Mouse (Mus musculus): ENCODE results near the gene Ephb2. TPM values are rescaled to one million over a fixed set of nuclear protein-coding genes. Genes with fewer than 3 reads are reported as not detected.

The Ephb2 gene
- polyA plus RNA-seq, 1 experiment, result 10.4 TPM

DNA sequence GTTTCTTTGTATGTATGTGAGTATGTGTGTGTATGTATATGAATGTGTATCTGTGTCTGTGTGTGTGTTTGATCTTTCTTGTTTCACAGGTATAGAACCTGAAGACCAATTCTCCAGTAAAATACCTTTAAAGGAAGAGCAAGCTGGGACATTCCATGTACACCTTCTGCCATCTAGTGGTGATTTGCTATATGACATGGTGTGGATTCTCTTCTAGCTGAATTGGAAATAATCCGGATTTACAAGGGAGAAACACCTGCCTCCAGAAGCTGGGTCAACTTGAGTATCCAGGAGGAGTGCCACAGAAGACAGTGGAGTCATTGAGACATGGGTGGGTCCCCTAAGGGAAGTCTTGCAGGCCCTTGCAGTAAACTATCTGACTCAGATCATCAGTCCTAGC lies 214.5 kb downstream of the Ephb2 start:
- peak; percentile 60 for DNase-seq
- peak; percentile 53 for TF ChIP-seq CTCF (conservative IDR thresholded peaks at IDR 0.05; ENCODE audit: insufficient read depth, insufficient read length, low read depth, low read length)
- TF ChIP-seq POLR2A (IDR thresholded peaks at IDR 0.05; ENCODE audit: low read depth, low read length), result no peak
- Histone ChIP-seq H3K4me3 (ENCODE audit: insufficient read depth, low read depth, low read length) (no peak overlapping the region), H3K27ac (ENCODE audit: insufficient read depth, low read depth, low read length) (no peak overlapping the region), H3K4me1 (ENCODE audit: control insufficient read depth, insufficient read depth, low read length) (no peaks in the 10 kb centered on the region), H3K36me3 (ENCODE audit: control insufficient read depth, insufficient read depth, low read length) (no peaks in the 10 kb centered on the region), H3K27me3 (replicated peaks; ENCODE audit: control insufficient read depth, insufficient read depth, low read length) (no peaks in the 10 kb centered on the region)
- WGBS, result 0% methylated on average over 1 of the region's 1 CpGs

- H3K27ac ChIP-seq (ENCODE audit: insufficient read depth, low read depth, low read length), result no peak overlapping the region
- H3K27me3 ChIP-seq (replicated peaks; ENCODE audit: control insufficient read depth, insufficient read depth, low read length), result no peaks in the 10 kb centered on the region
- DNase-seq, result no peak
- no peaks in the 10 kb centered on the region for H3K4me1 ChIP-seq (ENCODE audit: control insufficient read depth, insufficient read depth, low read length)
- H3K4me3 ChIP-seq (ENCODE audit: insufficient read depth, low read depth, low read length), result no peak overlapping the region
- H3K36me3 ChIP-seq (ENCODE audit: control insufficient read depth, insufficient read depth, low read length), result no peaks in the 10 kb centered on the region
- 61% methylated on average over 7 of the region's 7 CpGs for WGBS
- TF ChIP-seq CTCF (conservative IDR thresholded peaks at IDR 0.05; ENCODE audit: insufficient read depth, insufficient read length, low read depth, low read length) (no peak), POLR2A (IDR thresholded peaks at IDR 0.05; ENCODE audit: low read depth, low read length) (no peak)
Measured at GRCm38 (mm10) chr4:136613657-136614056, 222.1 kb downstream of the Ephb2 start.

DNA sequence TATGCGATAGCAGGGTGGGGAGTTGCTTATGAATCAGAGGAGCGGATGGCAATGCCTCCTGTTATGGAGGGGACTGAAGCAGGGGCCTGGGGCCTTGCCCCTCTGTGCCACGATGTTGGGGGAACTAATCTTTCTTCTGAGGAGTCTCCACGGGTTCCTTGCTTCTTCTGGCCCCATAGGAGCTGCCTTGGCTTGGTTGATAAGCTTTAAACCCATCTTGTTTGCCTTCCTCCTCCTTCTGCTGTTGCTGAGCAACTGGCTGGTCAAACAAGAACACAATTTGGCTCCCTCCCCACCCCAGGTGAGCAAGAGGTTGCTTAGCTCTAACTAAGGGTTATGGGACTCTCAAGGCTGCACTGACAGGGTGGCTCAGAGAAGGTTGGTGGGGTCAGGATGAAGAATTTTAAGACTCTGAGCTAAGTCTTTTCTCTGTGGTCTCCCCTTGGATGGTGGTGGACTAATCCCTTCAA lies 225.4 kb downstream of the Ephb2 start, which contains the start of gene Tex46:
TSS of gene Tex46 (plus strand) at position 51 of the 470 bp plus-strand sequence.
- WGBS, result 66% methylated on average over 4 of the region's 4 CpGs
- Histone ChIP-seq H3K4me3 (ENCODE audit: insufficient read depth, low read depth, low read length) (no peak within 1 kb of the TSS), H3K27me3 (replicated peaks; ENCODE audit: control insufficient read depth, insufficient read depth, low read length) (no peaks in the 10 kb centered on the region), H3K36me3 (ENCODE audit: control insufficient read depth, insufficient read depth, low read length) (no peaks in the 10 kb centered on the region), H3K4me1 (ENCODE audit: control insufficient read depth, insufficient read depth, low read length) (no peaks in the 10 kb centered on the region), H3K27ac (ENCODE audit: insufficient read depth, low read depth, low read length) (no peak within 1 kb of the TSS)
- no peak for DNase-seq
- no peak for TF ChIP-seq POLR2A (IDR thresholded peaks at IDR 0.05; ENCODE audit: low read depth, low read length)
- TF ChIP-seq CTCF (conservative IDR thresholded peaks at IDR 0.05; ENCODE audit: insufficient read depth, insufficient read length, low read depth, low read length), result no peak

DNA sequence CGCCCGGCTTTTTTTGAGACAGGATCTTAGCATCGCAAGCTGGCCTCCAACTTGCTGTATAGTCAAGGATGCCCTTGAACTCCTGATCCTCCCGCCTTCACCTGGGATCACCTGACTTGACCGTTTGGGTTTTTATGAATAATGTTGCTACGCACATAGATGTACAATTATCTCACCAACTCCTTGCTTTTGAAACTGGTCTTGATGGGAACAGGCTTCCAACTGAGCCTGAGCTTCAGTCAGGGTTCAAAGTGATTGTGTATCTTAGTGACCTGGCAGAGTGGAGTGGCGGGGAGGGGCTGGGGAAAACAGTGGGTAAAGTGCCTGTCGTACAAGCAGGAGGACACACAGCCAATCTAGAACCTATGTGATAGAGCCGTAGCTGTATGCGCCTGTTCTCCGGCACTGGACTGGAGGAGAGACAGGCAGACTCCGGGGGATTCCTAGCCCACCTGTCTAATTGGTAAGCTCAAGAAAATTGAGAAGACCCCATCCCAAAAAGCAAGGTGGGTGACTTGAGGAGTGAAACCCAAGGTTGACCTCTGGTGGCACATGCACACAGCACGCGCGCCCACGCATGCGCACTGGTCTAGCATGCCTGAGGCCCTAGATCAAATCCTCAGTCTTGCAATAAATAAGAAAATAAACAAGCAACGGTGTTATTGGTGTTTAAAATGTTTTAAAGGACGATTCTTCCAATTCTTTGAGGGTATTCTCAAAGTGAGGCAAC lies 229.9 kb downstream of the Ephb2 start:
- no peak for DNase-seq
- Histone ChIP-seq H3K36me3 (ENCODE audit: control insufficient read depth, insufficient read depth, low read length) (no peaks in the 10 kb centered on the region), H3K27ac (ENCODE audit: insufficient read depth, low read depth, low read length) (no peak overlapping the region), H3K4me1 (ENCODE audit: control insufficient read depth, insufficient read depth, low read length) (peaks cover 7% of the 10 kb centered on the region; the same call in 1 of the 2 replicates), H3K4me3 (ENCODE audit: insufficient read depth, low read depth, low read length) (no peak overlapping the region), H3K27me3 (replicated peaks; ENCODE audit: control insufficient read depth, insufficient read depth, low read length) (no peaks in the 10 kb centered on the region)
- 90% methylated on average over 19 of the region's 19 CpGs for WGBS
- TF ChIP-seq POLR2A (IDR thresholded peaks at IDR 0.05; ENCODE audit: low read depth, low read length) (no peak), CTCF (conservative IDR thresholded peaks at IDR 0.05; ENCODE audit: insufficient read depth, insufficient read length, low read depth, low read length) (no peak)

DNA sequence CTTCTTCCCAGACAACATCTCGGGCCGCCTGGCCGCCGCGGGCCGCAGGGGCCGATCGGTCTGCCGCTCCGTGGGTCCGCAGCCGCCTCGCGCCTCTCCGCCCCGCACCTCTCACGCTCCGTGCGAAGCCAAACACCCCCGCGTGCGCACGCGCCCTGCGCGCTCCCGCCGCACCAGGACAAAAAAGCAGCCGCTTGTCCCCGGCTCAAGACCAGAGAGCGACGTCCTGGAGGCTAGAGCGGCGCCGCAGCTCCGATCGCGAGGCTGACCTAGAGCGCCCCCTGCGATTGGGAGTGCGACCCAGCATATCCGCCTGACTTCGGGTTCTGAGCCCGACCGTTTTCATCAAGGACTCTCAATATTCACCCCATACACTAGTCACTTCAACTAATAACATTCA lies 233.2 kb downstream of the Ephb2 start, which contains the start of gene Kdm1a:
TSS of gene Kdm1a (minus strand) at position 156 of the 400 bp plus-strand sequence.
- Histone ChIP-seq H3K36me3 (ENCODE audit: control insufficient read depth, insufficient read depth, low read length) (no peaks in the 10 kb centered on the region), H3K27ac (ENCODE audit: insufficient read depth, low read depth, low read length) (peak within 1 kb of the TSS; percentile 62), H3K27me3 (replicated peaks; ENCODE audit: control insufficient read depth, insufficient read depth, low read length) (no peaks in the 10 kb centered on the region), H3K4me1 (ENCODE audit: control insufficient read depth, insufficient read depth, low read length) (peaks cover 7% of the 10 kb centered on the region; the same call in 1 of the 2 replicates), H3K4me3 (ENCODE audit: insufficient read depth, low read depth, low read length) (peak within 1 kb of the TSS; percentile 95)
- peak; percentile 96 for DNase-seq
- 1% methylated on average over 43 of the region's 45 CpGs for WGBS
- peak; percentile 91 for TF ChIP-seq CTCF (conservative IDR thresholded peaks at IDR 0.05; ENCODE audit: insufficient read depth, insufficient read length, low read depth, low read length)
- TF ChIP-seq POLR2A (IDR thresholded peaks at IDR 0.05; ENCODE audit: low read depth, low read length), result peak; percentile 25

DNA sequence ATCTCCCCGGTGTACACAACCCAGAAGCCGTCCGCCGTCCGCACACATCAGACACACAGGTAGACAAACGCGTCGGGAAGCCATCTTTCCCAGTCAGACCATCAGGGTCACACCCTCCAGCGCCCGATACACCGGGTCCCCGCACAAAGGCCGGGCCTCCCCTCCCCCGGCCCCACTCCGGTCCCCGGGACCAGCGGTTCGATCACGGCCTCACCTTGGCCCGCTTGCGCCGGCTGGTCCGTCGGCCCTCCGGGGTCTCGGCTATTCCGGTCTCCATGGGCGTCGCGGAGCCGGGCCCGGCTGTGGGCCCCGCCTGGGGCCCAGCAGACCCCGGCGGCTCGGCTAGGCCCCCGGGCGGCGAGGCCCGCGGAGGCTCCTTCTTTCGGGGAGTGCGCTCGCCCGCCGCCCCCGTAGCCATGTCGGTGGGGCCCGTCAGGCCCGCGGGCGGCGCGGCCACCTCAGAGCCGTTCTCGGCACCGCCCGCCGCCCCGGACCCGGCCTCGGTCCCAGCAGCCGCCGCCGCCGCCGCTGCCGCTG lies 233.7 kb downstream of the Ephb2 start:
- 1% methylated on average over 67 of the region's 68 CpGs for WGBS
- H3K4me3 ChIP-seq (ENCODE audit: insufficient read depth, low read depth, low read length), result peak overlapping the region; percentile 95
- TF ChIP-seq POLR2A (IDR thresholded peaks at IDR 0.05; ENCODE audit: low read depth, low read length), result no peak
- no peak for TF ChIP-seq CTCF (conservative IDR thresholded peaks at IDR 0.05; ENCODE audit: insufficient read depth, insufficient read length, low read depth, low read length)
- peak overlapping the region; percentile 62 for H3K27ac ChIP-seq (ENCODE audit: insufficient read depth, low read depth, low read length)
- H3K27me3 ChIP-seq (replicated peaks; ENCODE audit: control insufficient read depth, insufficient read depth, low read length), result no peaks in the 10 kb centered on the region
- peak; percentile 36 for DNase-seq
- H3K4me1 ChIP-seq (ENCODE audit: control insufficient read depth, insufficient read depth, low read length), result peaks cover 7% of the 10 kb centered on the region; the same call in 1 of the 2 replicates
- no peaks in the 10 kb centered on the region for H3K36me3 ChIP-seq (ENCODE audit: control insufficient read depth, insufficient read depth, low read length)

GRCm38 (mm10) chr4:136601476-136601875 lies 234.3 kb downstream of the Ephb2 start:
- no peaks in the 10 kb centered on the region for H3K36me3 ChIP-seq (ENCODE audit: control insufficient read depth, insufficient read depth, low read length)
- H3K4me1 ChIP-seq (ENCODE audit: control insufficient read depth, insufficient read depth, low read length), result peaks cover 7% of the 10 kb centered on the region; the same call in 1 of the 2 replicates
- no peaks in the 10 kb centered on the region for H3K27me3 ChIP-seq (replicated peaks; ENCODE audit: control insufficient read depth, insufficient read depth, low read length)
- no peak for TF ChIP-seq CTCF (conservative IDR thresholded peaks at IDR 0.05; ENCODE audit: insufficient read depth, insufficient read length, low read depth, low read length)
- H3K4me3 ChIP-seq (ENCODE audit: insufficient read depth, low read depth, low read length), result peak overlapping the region; percentile 95
- no peak overlapping the region for H3K27ac ChIP-seq (ENCODE audit: insufficient read depth, low read depth, low read length)
- DNase-seq, result peak; percentile 49
- under 1% methylated on average over 13 of the region's 13 CpGs for WGBS
